Mouse (Mus musculus): ENCODE data around the gene Rarg.

DNA sequence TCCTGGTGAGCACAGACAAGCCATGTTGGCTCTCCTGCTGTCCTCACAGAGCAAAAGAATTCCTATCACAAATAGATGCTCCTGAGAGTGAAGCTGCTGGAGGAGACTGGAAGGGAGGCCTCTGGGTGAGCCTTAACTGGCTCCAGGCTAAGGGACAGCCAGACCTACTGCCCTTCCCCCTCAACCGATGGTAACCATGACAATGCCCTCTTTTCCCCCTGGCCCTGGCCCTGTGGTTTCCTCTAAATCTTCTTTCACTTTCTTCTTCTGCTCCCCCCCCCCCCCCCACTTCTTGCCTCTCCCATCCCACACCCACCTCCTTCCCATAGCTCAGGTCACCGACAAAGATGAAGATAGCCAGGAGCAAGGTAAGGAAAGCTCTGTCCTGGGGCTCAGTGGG lies 23.4 kb downstream of the Rarg start:
- TF ChIP-seq GATA1 (IDR thresholded peaks at IDR 0.05; ENCODE audit: low read length) (no peak), TAL1 (IDR thresholded peaks at IDR 0.05; ENCODE audit: low read length) (no peak)

All from erythroblast, embryonic 14.5 days (primary cell).